Mouse (Mus musculus) bone marrow, adult 2 months (tissue): ENCODE results near the gene Mzf1.

ENCODE experiments used
- CTCF ChIP-seq: fragments of 200-500 bp; IDR thresholded peaks from 2 replicates; pipeline ENCODE4 v1.5.1; 2011; ENCODE audit warnings: low read length, control low read depth; ENCODE audit not compliant: control insufficient read depth, insufficient read depth
- POLR2A ChIP-seq: fragments of 200-500 bp; IDR thresholded peaks from 2 replicates; pipeline ENCODE4 v1.6.1; 2011; ENCODE audit warnings: low read depth, mild to moderate bottlenecking, control low read depth, low read length, borderline replicate concordance; ENCODE audit not compliant: control insufficient read depth

- TF ChIP-seq CTCF (no peak), POLR2A (no peak)
Observed at GRCm38 (mm10) chr7:13053501-13053900, 1.1 kb downstream of the Mzf1 start.
